Mouse (Mus musculus): ENCODE data around the gene Rsph6a.

The Rsph6a gene

GRCm38 (mm10) chr7:19098811-19099210 lies 44.3 kb downstream of the Rsph6a start:
- no peak for DNase-seq (ENCODE audit: low spot score)

GRCm38 (mm10) chr7:19100290-19100689 lies 45.8 kb downstream of the Rsph6a start:
- DNase-seq (ENCODE audit: low spot score), result no peak

GRCm38 (mm10) chr7:19103741-19104140 lies 49.3 kb downstream of the Rsph6a start:
- DNase-seq (ENCODE audit: low spot score), result no peak

GRCm38 (mm10) chr7:19104486-19104885 lies 50.0 kb downstream of the Rsph6a start:
- DNase-seq (ENCODE audit: low spot score), result no peak

- DNase-seq (ENCODE audit: low spot score), result no peak
Measured at GRCm38 (mm10) chr7:19107436-19107835, 52.9 kb downstream of the Rsph6a start.

- no peak for DNase-seq (ENCODE audit: low spot score)
Measured at GRCm38 (mm10) chr7:19109565-19109964, 55.1 kb downstream of the Rsph6a start.

- DNase-seq (ENCODE audit: low spot score), result no peak
Measured at GRCm38 (mm10) chr7:19118028-19118771, 63.7 kb downstream of the Rsph6a start, which contains the start of gene Gm4969. Gm4969 (minus strand) TSS chr7:19118368.

GRCm38 (mm10) chr7:19119083-19119482 lies 64.6 kb downstream of the Rsph6a start:
- DNase-seq (ENCODE audit: low spot score), result no peak

GRCm38 (mm10) chr7:19119631-19120429 lies 65.3 kb downstream of the Rsph6a start, which contains the start of gene Fbxo46:
Fbxo46 (plus strand) TSS chr7:19119859.
- DNase-seq (ENCODE audit: low spot score), result peak; percentile 93

GRCm38 (mm10) chr7:19121686-19122085 lies 67.2 kb downstream of the Rsph6a start:
- DNase-seq (ENCODE audit: low spot score), result no peak
